ENCODE assay signal across 10 mouse cellular contexts in genomic region chr2:90913671-90914070, GRCm38 (mm10). TPM values are rescaled to one million over a fixed set of nuclear protein-coding genes. Genes with fewer than 3 reads are reported as not detected.
DNase-seq lines count a peak whose midpoint lies in the region; ATAC-seq and TF ChIP-seq lines count a peak whose summit lies in the region.
"Had no signal": no experiment of that assay in that cellular context is flagged by ENCODE, and none has a peak within 500 bp of the region (broad histone marks: within the 10 kb centered on the region; RNA-seq: fewer than 3 reads in every experiment).

No protein-coding gene starts in this region.

- no peak overlapping the region for H3K27ac ChIP-seq in hindbrain, postnatal 0 days
- H3K27ac ChIP-seq in hindbrain, embryonic 12.5 days, result no peak overlapping the region
- H3K27ac ChIP-seq in embryonic facial prominence, embryonic 14.5 days (replicated peaks; ENCODE audit: low read depth, low read length), result no peak overlapping the region
- H3K27ac ChIP-seq in intestine, embryonic 16.5 days (ENCODE audit: low read length), result no peak overlapping the region

- H3K9me3 ChIP-seq in hindbrain, postnatal 0 days (ENCODE audit: low read length), result no peaks in the 10 kb centered on the region
- H3K9me3 ChIP-seq in hindbrain, embryonic 12.5 days (replicated peaks), result no peaks in the 10 kb centered on the region
- no peaks in the 10 kb centered on the region for H3K9me3 ChIP-seq in embryonic facial prominence, embryonic 14.5 days (ENCODE audit: control insufficient read depth, low read length)
- H3K9me3 ChIP-seq in intestine, embryonic 16.5 days (ENCODE audit: control insufficient read depth, low read length), result no peaks in the 10 kb centered on the region

- H3K4me1 ChIP-seq in hindbrain, postnatal 0 days (ENCODE audit: insufficient read depth, low read length), result no peaks in the 10 kb centered on the region; the same call in 1 of the 2 replicates
- H3K4me1 ChIP-seq in hindbrain, embryonic 12.5 days, result peaks cover 14% of the 10 kb centered on the region
- peaks cover 19% of the 10 kb centered on the region for H3K4me1 ChIP-seq in embryonic facial prominence, embryonic 14.5 days (ENCODE audit: control insufficient read depth, insufficient read depth, low read length)
- peaks cover 19% of the 10 kb centered on the region for H3K4me1 ChIP-seq in intestine, embryonic 16.5 days (ENCODE audit: control insufficient read depth, insufficient read depth, low read length)

- H3K27me3 ChIP-seq in hindbrain, postnatal 0 days (ENCODE audit: insufficient read depth, low read length), result no peaks in the 10 kb centered on the region
- no peaks in the 10 kb centered on the region for H3K27me3 ChIP-seq in hindbrain, embryonic 12.5 days
- H3K27me3 ChIP-seq in embryonic facial prominence, embryonic 14.5 days (replicated peaks; ENCODE audit: control insufficient read depth, insufficient read depth, low read length), result no peaks in the 10 kb centered on the region
- no peaks in the 10 kb centered on the region for H3K27me3 ChIP-seq in intestine, embryonic 16.5 days (replicated peaks; ENCODE audit: control insufficient read depth, insufficient read depth, low read length)

- DNase-seq in adrenal gland, adult 2 months, result peak; percentile 48
- DNase-seq in adrenal gland, postnatal 25 days, result no peak
- peak; percentile 61 for DNase-seq in hindbrain, postnatal 0 days (ENCODE audit: low spot score)
- peak; percentile 63 for DNase-seq in 3T3-L1 (ENCODE audit: low read depth, low spot score)
- peak; percentile 68 for DNase-seq in embryonic facial prominence, embryonic 14.5 days (ENCODE audit: low spot score)
- DNase-seq in c-Kit-positive CD71-positive TER-119-positive erythroid progenitor cells, embryonic 14.5 days (ENCODE audit: low spot score), result no peak

- H3K9ac ChIP-seq in hindbrain, postnatal 0 days (replicated peaks; ENCODE audit: low read length), result no peak overlapping the region
- no peak overlapping the region for H3K9ac ChIP-seq in hindbrain, embryonic 12.5 days
- H3K9ac ChIP-seq in embryonic facial prominence, embryonic 14.5 days (ENCODE audit: low read depth, low read length), result no peak overlapping the region
- no peak overlapping the region for H3K9ac ChIP-seq in intestine, embryonic 16.5 days (ENCODE audit: low read depth, low read length)

- H3K36me3 ChIP-seq in hindbrain, postnatal 0 days (ENCODE audit: insufficient read depth, low read length), result peaks cover 30% of the 10 kb centered on the region
- peaks cover 49% of the 10 kb centered on the region for H3K36me3 ChIP-seq in hindbrain, embryonic 12.5 days
- peaks cover 59% of the 10 kb centered on the region for H3K36me3 ChIP-seq in embryonic facial prominence, embryonic 14.5 days (ENCODE audit: control insufficient read depth, insufficient read depth, low read length)
- H3K36me3 ChIP-seq in intestine, embryonic 16.5 days (ENCODE audit: control insufficient read depth, insufficient read depth, low read length), result peaks cover 17% of the 10 kb centered on the region

- 64% methylated on average over 2 of the region's 2 CpGs for WGBS in hindbrain, postnatal 0 days
- WGBS in hindbrain, embryonic 12.5 days, result 87% methylated on average over 2 of the region's 2 CpGs
- WGBS in embryonic facial prominence, embryonic 14.5 days, result 70% methylated on average over 2 of the region's 2 CpGs
- WGBS in intestine, embryonic 16.5 days, result 72% methylated on average over 2 of the region's 2 CpGs

- TF ChIP-seq CTCF in hindbrain, postnatal 0 days (IDR thresholded peaks at IDR 0.05; ENCODE audit: low read depth), result no peak

- H3K4me2 ChIP-seq in hindbrain, postnatal 0 days (ENCODE audit: low read depth, low read length), result no peak overlapping the region
- no peak overlapping the region for H3K4me2 ChIP-seq in hindbrain, embryonic 12.5 days (replicated peaks)
- no peak overlapping the region for H3K4me2 ChIP-seq in embryonic facial prominence, embryonic 14.5 days (ENCODE audit: low read depth, low read length)
- H3K4me2 ChIP-seq in intestine, embryonic 16.5 days (ENCODE audit: low read depth, low read length), result no peak overlapping the region

- no peak for ATAC-seq in hindbrain, postnatal 0 days
- no peak for ATAC-seq in hindbrain, embryonic 12.5 days (ENCODE audit: low FRiP score)
- ATAC-seq in embryonic facial prominence, embryonic 14.5 days (ENCODE audit: low read depth), result no peak
- ATAC-seq in intestine, embryonic 16.5 days, result no peak

- H3K4me3 ChIP-seq in hindbrain, postnatal 0 days (ENCODE audit: low read length), result no peak overlapping the region
- H3K4me3 ChIP-seq in hindbrain, embryonic 12.5 days, result no peak overlapping the region
- H3K4me3 ChIP-seq in embryonic facial prominence, embryonic 14.5 days (ENCODE audit: low read depth, low read length), result no peak overlapping the region
- H3K4me3 ChIP-seq in intestine, embryonic 16.5 days (ENCODE audit: low read length), result no peak overlapping the region

RNA-seq across cellular contexts. Expression of gene Ndufs3, which starts 9.0 kb away (rescaled TPM):
- 100 to 1,000 TPM; 337 to 401 TPM for total RNA-seq in adrenal gland, adult 2 months (2021)
- polyA plus RNA-seq in adrenal gland, adult 2 months (2012; rRNA removed), result 176 and 178 TPM in 2 replicates
- 313 and 358 TPM in 2 replicates for total RNA-seq in adrenal gland, postnatal 25 days (2021)
- total RNA-seq in hindbrain, postnatal 0 days (2014; rRNA removed), result 186 TPM in 2 replicates
- polyA plus RNA-seq in hindbrain, postnatal 0 days (2015; fragmentation: Nextera tagmentation; extraction: Ambion mirVana), result 271 and 274 TPM in 2 replicates
- 182 and 188 TPM in 2 replicates for polyA plus RNA-seq in hindbrain, embryonic 12.5 days (2016; fragmentation: Nextera tagmentation; extraction: Ambion mirVana)
- 203 and 206 TPM in 2 replicates for polyA plus RNA-seq in embryonic facial prominence, embryonic 14.5 days (2014; fragmentation: Nextera tagmentation; extraction: Ambion mirVana)
- 301 and 316 TPM in 2 replicates for polyA plus RNA-seq in intestine, embryonic 16.5 days (2015; fragmentation: Nextera tagmentation; extraction: Ambion mirVana)

RNA-seq across cellular contexts. Expression of gene Kbtbd4, which starts 9.1 kb away (rescaled TPM):
- total RNA-seq in adrenal gland, adult 2 months (2021), result 10 to 100 TPM; 30.0 to 31.2 TPM
- polyA plus RNA-seq in adrenal gland, adult 2 months (2012; rRNA removed), result 15.6 and 20.2 TPM in 2 replicates
- 30.9 and 36.0 TPM in 2 replicates for total RNA-seq in adrenal gland, postnatal 25 days (2021)
- total RNA-seq in hindbrain, postnatal 0 days (2014; rRNA removed), result 43.1 and 43.6 TPM in 2 replicates
- 46.7 and 49.5 TPM in 2 replicates for polyA plus RNA-seq in hindbrain, postnatal 0 days (2015; fragmentation: Nextera tagmentation; extraction: Ambion mirVana)
- 49.8 and 56.6 TPM in 2 replicates for polyA plus RNA-seq in hindbrain, embryonic 12.5 days (2016; fragmentation: Nextera tagmentation; extraction: Ambion mirVana)
- 25.8 and 31.0 TPM in 2 replicates for polyA plus RNA-seq in embryonic facial prominence, embryonic 14.5 days (2014; fragmentation: Nextera tagmentation; extraction: Ambion mirVana)
- 24.8 and 27.1 TPM in 2 replicates for polyA plus RNA-seq in intestine, embryonic 16.5 days (2015; fragmentation: Nextera tagmentation; extraction: Ambion mirVana)

RNA-seq across cellular contexts. Expression of gene Celf1, which starts 26.5 kb away (rescaled TPM):
- 10 to 100 TPM; 82.8 to 88.4 TPM for total RNA-seq in adrenal gland, adult 2 months (2021)
- polyA plus RNA-seq in adrenal gland, adult 2 months (2012; rRNA removed), result 19.8 and 24.2 TPM in 2 replicates
- total RNA-seq in adrenal gland, postnatal 25 days (2021), result 92.6 and 96.8 TPM in 2 replicates
- 67.0 and 68.6 TPM in 2 replicates for total RNA-seq in hindbrain, postnatal 0 days (2014; rRNA removed)
- 59.6 and 63.1 TPM in 2 replicates for polyA plus RNA-seq in hindbrain, postnatal 0 days (2015; fragmentation: Nextera tagmentation; extraction: Ambion mirVana)
- 146 and 151 TPM in 2 replicates for polyA plus RNA-seq in hindbrain, embryonic 12.5 days (2016; fragmentation: Nextera tagmentation; extraction: Ambion mirVana)
- 48.5 and 53.8 TPM in 2 replicates for polyA plus RNA-seq in embryonic facial prominence, embryonic 14.5 days (2014; fragmentation: Nextera tagmentation; extraction: Ambion mirVana)
- polyA plus RNA-seq in intestine, embryonic 16.5 days (2015; fragmentation: Nextera tagmentation; extraction: Ambion mirVana), result 71.8 and 73.1 TPM in 2 replicates

RNA-seq across cellular contexts. Expression of gene C1qtnf4, which starts 28.0 kb away (rescaled TPM):
- total RNA-seq in adrenal gland, adult 2 months (2021), result 1 to 10 TPM; 1.6 to 1.9 TPM
- 13.8 and 19.6 TPM in 2 replicates for polyA plus RNA-seq in adrenal gland, adult 2 months (2012; rRNA removed)
- total RNA-seq in adrenal gland, postnatal 25 days (2021), result 1.00 and 1.9 TPM in 2 replicates
- 552 and 661 TPM in 2 replicates for total RNA-seq in hindbrain, postnatal 0 days (2014; rRNA removed)
- 228 and 230 TPM in 2 replicates for polyA plus RNA-seq in hindbrain, postnatal 0 days (2015; fragmentation: Nextera tagmentation; extraction: Ambion mirVana)
- polyA plus RNA-seq in hindbrain, embryonic 12.5 days (2016; fragmentation: Nextera tagmentation; extraction: Ambion mirVana), result 55.5 and 58.3 TPM in 2 replicates
- 19.9 and 22.8 TPM in 2 replicates for polyA plus RNA-seq in embryonic facial prominence, embryonic 14.5 days (2014; fragmentation: Nextera tagmentation; extraction: Ambion mirVana)
- 3.3 and 4.8 TPM in 2 replicates for polyA plus RNA-seq in intestine, embryonic 16.5 days (2015; fragmentation: Nextera tagmentation; extraction: Ambion mirVana)
- total RNA-seq: granulocyte monocyte progenitor cell, adult 5-6 weeks; megakaryocyte progenitor cell, adult 5-6 weeks had no signal

Comparison
In these comparisons a context has a peak if more than half of its experiments do, and no peak if none do; other contexts are left out.
1. DNase-seq: peak in adrenal gland, adult 2 months (single experiment), hindbrain, postnatal 0 days (single experiment), 3T3-L1 (single experiment) and embryonic facial prominence, embryonic 14.5 days (single experiment); none in adrenal gland, postnatal 25 days (single experiment) and c-Kit-positive CD71-positive TER-119-positive erythroid progenitor cells, embryonic 14.5 days (single experiment).